Mouse (Mus musculus) heart, embryonic 11.5 days (tissue): ENCODE measurements at regions not wholly inside any gene's neighbourhood (a gene's known extent, or its start where the extent isn't known, plus 50 kb on each side); places are given as distances from the start of the nearest gene placed in this dataset.

Experiments used
- ATAC-seq: fragments of 200-750 bp; cut with Nextera tagmentation; replicated peaks from 2 replicates; pipeline ENCODE4 v1.8.0; 2017; ENCODE audit warnings: moderate library complexity; ENCODE audit not compliant: insufficient number of reproducible peaks, low FRiP score, low TSS enrichment
- H3K27ac ChIP-seq: fragments of 300-500 bp; sonication (generic); 2 replicates; pipeline ENCODE4 v1.5.1; 2014; ENCODE audit warnings: mild to moderate bottlenecking, low read depth, low read length
- H3K27me3 ChIP-seq: fragments of 300-500 bp; sonication (generic); 2 replicates; pipeline ENCODE4 v1.6.1; 2014; ENCODE audit warnings: mild to moderate bottlenecking, low read length, mixed read lengths; ENCODE audit not compliant: control insufficient read depth, insufficient read depth
- H3K36me3 ChIP-seq: fragments of 300-500 bp; sonication (generic); 2 replicates; pipeline ENCODE4 v1.6.1; 2014; ENCODE audit warnings: mild to moderate bottlenecking, low read length, moderate library complexity, mixed read lengths; ENCODE audit not compliant: control insufficient read depth, insufficient read depth
- H3K4me1 ChIP-seq: fragments of 300-500 bp; sonication (generic); 2 replicates; pipeline ENCODE4 v1.6.1; 2014; ENCODE audit warnings: low read length; ENCODE audit not compliant: control insufficient read depth, insufficient read depth
- H3K4me2 ChIP-seq: fragments of 300-500 bp; sonication (generic); 2 replicates; pipeline ENCODE4 v1.6.1; 2014; ENCODE audit warnings: mild to moderate bottlenecking, moderate library complexity
- H3K4me3 ChIP-seq: fragments of 300-500 bp; sonication (generic); 2 replicates; pipeline ENCODE4 v1.5.1; 2014; ENCODE audit warnings: low read depth, low read length
- H3K9ac ChIP-seq: fragments of 300-500 bp; sonication (generic); 2 replicates; pipeline ENCODE4 v1.6.1; 2014; ENCODE audit warnings: mild to moderate bottlenecking, low read depth, low read length, moderate library complexity
- H3K9me3 ChIP-seq: fragments of 300-500 bp; sonication (generic); replicated peaks from 2 replicates; pipeline ENCODE4 v1.6.1; 2016; ENCODE audit warnings: low read length; ENCODE audit not compliant: control insufficient read depth
- WGBS: fragments of 180-500 bp; shearing (Covaris S2); extraction: QIAGEN DNeasy Blood & Tissue Kit; methylation state at CpG from one replicate; pipeline ENCODE4 v1.1.7; 2014; ENCODE audit not compliant: insufficient replicate concordance; 5-methylcytosine and 5-hydroxymethylcytosine counted together

GRCm38 (mm10) chr8:89382538-89383380 is 338.8 kb upstream of the Sall1 start:
- Histone ChIP-seq H3K27ac (no peak overlapping the region), H3K27me3 (no peaks in the 10 kb centered on the region), H3K4me2 (no peak overlapping the region), H3K9ac (no peak overlapping the region), H3K9me3 (no peaks in the 10 kb centered on the region), H3K36me3 (no peaks in the 10 kb centered on the region), H3K4me1 (peaks cover 4% of the 10 kb centered on the region), H3K4me3 (no peak overlapping the region)
- no peak for ATAC-seq
- 59% methylated on average over 9 of the region's 9 CpGs for WGBS

GRCm38 (mm10) chr8:89380436-89380835 is 336.5 kb upstream of the Sall1 start:
- no peaks in the 10 kb centered on the region for H3K36me3 ChIP-seq
- H3K9ac ChIP-seq: no peak overlapping the region
- H3K4me1 ChIP-seq: peaks cover under 1% of the 10 kb centered on the region; the same call in 1 of the 2 replicates
- H3K4me2 ChIP-seq: no peak overlapping the region
- 80% methylated on average over 9 of the region's 9 CpGs for WGBS
- no peak overlapping the region for H3K4me3 ChIP-seq
- no peak for ATAC-seq
- no peaks in the 10 kb centered on the region for H3K27me3 ChIP-seq
- H3K27ac ChIP-seq: no peak overlapping the region
- H3K9me3 ChIP-seq: no peaks in the 10 kb centered on the region

GRCm38 (mm10) chr8:89372761-89373160 is 328.8 kb upstream of the Sall1 start:
- H3K4me2 ChIP-seq: no peak overlapping the region
- no peak for ATAC-seq
- no peaks in the 10 kb centered on the region for H3K36me3 ChIP-seq
- no peak overlapping the region for H3K27ac ChIP-seq
- no peaks in the 10 kb centered on the region for H3K4me1 ChIP-seq
- no peak overlapping the region for H3K9ac ChIP-seq
- H3K9me3 ChIP-seq: no peaks in the 10 kb centered on the region
- H3K27me3 ChIP-seq: no peaks in the 10 kb centered on the region
- 85% methylated on average over 3 of the region's 3 CpGs for WGBS
- H3K4me3 ChIP-seq: no peak overlapping the region

- WGBS: 46% methylated on average over 4 of the region's 4 CpGs
- H3K27me3 ChIP-seq: no peaks in the 10 kb centered on the region
- H3K36me3 ChIP-seq: no peaks in the 10 kb centered on the region
- no peaks in the 10 kb centered on the region for H3K4me1 ChIP-seq
- no peaks in the 10 kb centered on the region for H3K9me3 ChIP-seq
- no peak overlapping the region for H3K9ac ChIP-seq
- H3K4me2 ChIP-seq: no peak overlapping the region
- no peak for ATAC-seq
- no peak overlapping the region for H3K27ac ChIP-seq
- H3K4me3 ChIP-seq: no peak overlapping the region
These were observed 327.8 kb upstream of the Sall1 start for GRCm38 (mm10) chr8:89371773-89372132.

- Histone ChIP-seq H3K36me3 (no peaks in the 10 kb centered on the region), H3K9me3 (no peaks in the 10 kb centered on the region), H3K27me3 (no peaks in the 10 kb centered on the region), H3K4me3 (no peak overlapping the region), H3K4me1 (no peaks in the 10 kb centered on the region), H3K4me2 (no peak overlapping the region), H3K27ac (no peak overlapping the region), H3K9ac (no peak overlapping the region)
- no peak for ATAC-seq
- WGBS: 55% methylated on average over 20 of the region's 20 CpGs
These were observed 327.1 kb upstream of the Sall1 start for GRCm38 (mm10) chr8:89370816-89371772.

- ATAC-seq: no peak
- H3K36me3 ChIP-seq: no peaks in the 10 kb centered on the region
- no peak overlapping the region for H3K27ac ChIP-seq
- H3K9me3 ChIP-seq: no peaks in the 10 kb centered on the region
- H3K27me3 ChIP-seq: no peaks in the 10 kb centered on the region
- no peak overlapping the region for H3K4me2 ChIP-seq
- H3K4me3 ChIP-seq: no peak overlapping the region
- 80% methylated on average over 3 of the region's 3 CpGs for WGBS
- no peak overlapping the region for H3K9ac ChIP-seq
- H3K4me1 ChIP-seq: no peaks in the 10 kb centered on the region
These were observed 321.5 kb upstream of the Sall1 start for GRCm38 (mm10) chr8:89365430-89365829.

GRCm38 (mm10) chr8:89358411-89358810 is 314.4 kb upstream of the Sall1 start:
- H3K27ac ChIP-seq: no peak overlapping the region
- no peak overlapping the region for H3K4me3 ChIP-seq
- H3K9me3 ChIP-seq: no peaks in the 10 kb centered on the region
- whole genome bisulfite sequencing: 80% methylated on average over 4 of the region's 4 CpGs
- no peaks in the 10 kb centered on the region for H3K4me1 ChIP-seq
- no peak overlapping the region for H3K4me2 ChIP-seq
- no peaks in the 10 kb centered on the region for H3K27me3 ChIP-seq
- no peak overlapping the region for H3K9ac ChIP-seq
- no peaks in the 10 kb centered on the region for H3K36me3 ChIP-seq
- ATAC-seq: no peak

- H3K4me3 ChIP-seq: no peak overlapping the region
- H3K4me2 ChIP-seq: no peak overlapping the region
- no peaks in the 10 kb centered on the region for H3K27me3 ChIP-seq
- no peaks in the 10 kb centered on the region for H3K9me3 ChIP-seq
- no peak for ATAC-seq
- H3K4me1 ChIP-seq: no peaks in the 10 kb centered on the region
- no peak overlapping the region for H3K27ac ChIP-seq
- no peaks in the 10 kb centered on the region for H3K36me3 ChIP-seq
- 74% methylated on average over 3 of the region's 3 CpGs for WGBS
- H3K9ac ChIP-seq: no peak overlapping the region
These were observed 301.6 kb upstream of the Sall1 start for GRCm38 (mm10) chr8:89345547-89345946.
